Mouse (Mus musculus) liver, embryonic 15.5 days (tissue): ENCODE measurements around the gene Nudt17. TPM values are rescaled to one million over a fixed set of nuclear protein-coding genes. Genes with fewer than 3 reads are reported as not detected.

Experiments used
- ATAC-seq: fragments of 200-750 bp; cut with Nextera tagmentation; 2 replicates; pipeline ENCODE4 v1.8.0; 2017; ENCODE audit warnings: moderate number of reproducible peaks, mild to moderate bottlenecking, moderate library complexity; ENCODE audit not compliant: insufficient read depth
- H3K27ac ChIP-seq: fragments of 300-500 bp; sonication (generic); replicated peaks from 2 replicates; pipeline ENCODE4 v1.5.1; 2015; ENCODE audit warnings: mild to moderate bottlenecking, inconsistent platforms
- H3K27me3 ChIP-seq: fragments of 300-500 bp; sonication (generic); 2 replicates; pipeline ENCODE4 v1.6.1; 2015; ENCODE audit warnings: mild to moderate bottlenecking, inconsistent platforms
- H3K36me3 ChIP-seq: fragments of 300-500 bp; sonication (generic); replicated peaks from 2 replicates; pipeline ENCODE4 v1.6.1; 2015; ENCODE audit warnings: moderate library complexity, mild to moderate bottlenecking, inconsistent platforms
- H3K4me1 ChIP-seq: fragments of 300-500 bp; sonication (generic); replicated peaks from 2 replicates; pipeline ENCODE4 v1.6.1; 2015; ENCODE audit warnings: inconsistent platforms
- H3K4me2 ChIP-seq: fragments of 300-500 bp; sonication (generic); 2 replicates; pipeline ENCODE4 v1.6.1; 2015; ENCODE audit warnings: moderate library complexity, mild to moderate bottlenecking, inconsistent platforms
- H3K4me3 ChIP-seq: fragments of 300-500 bp; sonication (generic); replicated peaks from 2 replicates; pipeline ENCODE4 v1.5.1; 2015; ENCODE audit warnings: mild to moderate bottlenecking, inconsistent platforms
- H3K9ac ChIP-seq: fragments of 300-500 bp; sonication (generic); 2 replicates; pipeline ENCODE4 v1.6.1; 2015; ENCODE audit warnings: moderate library complexity, mild to moderate bottlenecking, inconsistent platforms
- H3K9me3 ChIP-seq: fragments of 300-500 bp; sonication (generic); replicated peaks from 2 replicates; pipeline ENCODE4 v1.6.1; 2016; ENCODE audit warnings: inconsistent platforms
- WGBS: fragments of 180-500 bp; shearing (Covaris S2); methylation state at CpG from one replicate; pipeline ENCODE4 v1.1.7; 2015; ENCODE audit warnings: mixed read lengths; ENCODE audit not compliant: insufficient replicate concordance; 5-methylcytosine and 5-hydroxymethylcytosine counted together
- polyA plus RNA-seq: library from polyadenylated mRNA; unstranded; fragments of >200 nt; fragmentation: Nextera tagmentation; extraction: Ambion mirVana; gene quantifications from 2 replicates; pipeline ENCODE4 v1.2.1, GENCODE M21; 2015

Gene Nudt17
- polyA plus RNA-seq, 1 experiment from 2014 or later, result 1.0 TPM

DNA sequence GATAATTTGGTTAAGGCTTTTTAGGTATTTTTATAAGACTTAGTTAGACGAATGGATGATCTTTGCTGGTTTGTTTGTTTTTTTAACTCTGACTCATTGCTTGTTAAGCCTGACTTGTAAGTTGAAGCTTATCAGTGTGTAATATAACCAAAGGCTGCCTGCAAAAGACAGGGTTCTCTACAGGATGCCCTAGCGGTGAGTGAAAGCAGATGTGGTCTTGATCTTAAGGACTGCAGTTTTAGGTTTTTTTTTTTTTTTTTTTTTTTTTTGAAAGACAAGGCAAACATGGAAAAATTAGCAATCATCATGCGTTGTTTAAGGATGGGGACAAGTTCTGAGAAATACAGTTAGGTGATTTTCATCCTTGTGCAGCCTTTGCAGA, 21.0 kb upstream of the Nudt17 start:
- H3K4me2 ChIP-seq, result peak overlapping the region; percentile 81; the same call in 1 of the 2 replicates
- ATAC-seq, result no peak
- H3K36me3 ChIP-seq, result no peaks in the 10 kb centered on the region
- no peaks in the 10 kb centered on the region for H3K27me3 ChIP-seq
- H3K9ac ChIP-seq, result no peak overlapping the region
- WGBS, result 39% methylated on average over 3 of the region's 3 CpGs
- H3K4me1 ChIP-seq, result peaks cover 41% of the 10 kb centered on the region
- no peak overlapping the region for H3K27ac ChIP-seq
- peak overlapping the region; percentile 93; the same call in 1 of the 2 replicates for H3K4me3 ChIP-seq
- H3K9me3 ChIP-seq, result no peaks in the 10 kb centered on the region

DNA sequence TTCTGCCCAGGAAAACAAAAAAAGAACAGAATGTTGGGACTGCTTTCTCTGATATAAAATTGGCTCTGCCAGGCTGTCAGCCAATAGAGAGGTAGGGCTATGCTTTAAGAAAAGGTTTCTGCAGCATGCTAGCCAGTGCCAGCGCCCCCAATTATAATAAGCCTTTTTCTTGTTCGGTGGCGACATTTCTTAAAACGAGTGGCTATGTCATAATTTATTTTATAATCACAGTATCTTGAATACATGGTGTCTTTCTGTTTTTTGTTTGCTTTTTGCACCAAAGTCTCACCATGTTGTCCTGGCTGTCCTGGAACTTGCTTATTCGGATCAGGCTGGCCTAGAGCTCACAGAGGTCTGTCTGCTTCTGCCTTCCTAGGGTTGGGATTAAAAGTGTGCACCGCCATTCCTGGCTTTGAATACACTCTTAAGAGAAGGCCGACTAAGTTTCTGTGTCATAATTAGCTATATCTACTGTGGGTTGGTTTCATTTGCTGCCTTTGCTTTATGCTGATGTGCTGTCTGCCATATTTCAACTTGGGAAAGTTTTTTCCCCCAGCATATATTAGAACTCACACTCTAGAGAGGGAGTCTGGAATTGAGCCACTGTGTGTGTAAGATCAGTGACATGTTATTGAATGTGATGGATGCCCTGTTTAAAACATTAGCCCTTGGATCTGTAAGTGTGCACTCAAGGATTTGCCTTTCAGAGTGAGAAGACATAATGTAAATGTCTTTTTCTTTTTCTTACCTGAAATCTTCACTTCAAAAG, 20.5 kb upstream of the Nudt17 start:
- Histone ChIP-seq H3K9ac (peak overlapping the region; percentile 94), H3K36me3 (peaks cover under 1% of the 10 kb centered on the region), H3K4me3 (peak overlapping the region; percentile 93), H3K4me1 (peaks cover 36% of the 10 kb centered on the region), H3K4me2 (peak overlapping the region; percentile 81), H3K27me3 (no peaks in the 10 kb centered on the region), H3K9me3 (no peaks in the 10 kb centered on the region), H3K27ac (peak overlapping the region; percentile 88)
- ATAC-seq, result no peak
- WGBS, result 54% methylated on average over 7 of the region's 7 CpGs

DNA sequence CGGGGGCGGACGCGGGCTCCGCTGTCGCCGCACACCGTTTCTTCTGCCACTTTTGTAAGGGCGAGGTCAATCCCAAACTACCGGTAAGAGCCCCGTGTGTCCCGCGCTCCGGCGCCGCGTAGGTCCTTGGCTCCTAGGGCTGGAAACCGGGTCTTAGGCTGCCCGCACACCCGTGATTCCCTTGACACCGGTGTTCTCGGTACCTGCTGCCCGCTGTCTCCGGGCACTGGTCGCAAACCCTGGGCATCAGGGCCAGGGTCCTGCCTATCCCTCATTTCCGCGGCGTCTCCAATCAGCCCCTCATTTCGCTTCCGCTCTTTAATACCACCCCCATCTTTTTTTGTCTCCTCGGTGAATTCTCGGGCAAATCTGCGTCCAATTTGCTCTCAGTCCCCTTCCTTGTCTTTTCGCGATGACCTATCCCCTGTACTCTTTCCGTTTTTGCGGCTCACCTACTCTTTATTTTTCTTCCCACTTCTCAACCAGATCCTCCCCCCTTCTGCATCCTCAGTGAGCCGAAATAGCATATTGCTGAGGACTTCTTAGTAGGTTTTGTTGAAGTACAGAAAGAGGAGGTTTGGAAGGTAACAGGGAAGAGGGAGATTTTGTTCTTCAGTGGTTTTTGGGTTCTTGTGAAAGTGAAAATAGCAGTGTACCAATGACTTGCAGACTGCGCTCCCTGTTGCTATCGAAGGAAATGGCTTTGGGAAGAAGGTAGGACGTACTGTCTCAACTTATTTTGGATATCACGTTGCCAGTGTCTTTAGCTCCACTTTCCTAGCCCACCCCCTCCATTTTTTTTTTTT, 19.7 kb upstream of the Nudt17 start:
- H3K27me3 ChIP-seq, result no peaks in the 10 kb centered on the region
- H3K27ac ChIP-seq, result peak overlapping the region; percentile 88
- H3K4me2 ChIP-seq, result peak overlapping the region; percentile 81
- H3K36me3 ChIP-seq, result peaks cover 9% of the 10 kb centered on the region
- ATAC-seq, result peak; percentile 35; the same call in 1 of the 2 replicates
- WGBS, result under 1% methylated on average over 42 of the region's 42 CpGs
- H3K4me1 ChIP-seq, result peaks cover 39% of the 10 kb centered on the region
- peak overlapping the region; percentile 93 for H3K4me3 ChIP-seq
- H3K9ac ChIP-seq, result peak overlapping the region; percentile 94
- H3K9me3 ChIP-seq, result no peaks in the 10 kb centered on the region

DNA sequence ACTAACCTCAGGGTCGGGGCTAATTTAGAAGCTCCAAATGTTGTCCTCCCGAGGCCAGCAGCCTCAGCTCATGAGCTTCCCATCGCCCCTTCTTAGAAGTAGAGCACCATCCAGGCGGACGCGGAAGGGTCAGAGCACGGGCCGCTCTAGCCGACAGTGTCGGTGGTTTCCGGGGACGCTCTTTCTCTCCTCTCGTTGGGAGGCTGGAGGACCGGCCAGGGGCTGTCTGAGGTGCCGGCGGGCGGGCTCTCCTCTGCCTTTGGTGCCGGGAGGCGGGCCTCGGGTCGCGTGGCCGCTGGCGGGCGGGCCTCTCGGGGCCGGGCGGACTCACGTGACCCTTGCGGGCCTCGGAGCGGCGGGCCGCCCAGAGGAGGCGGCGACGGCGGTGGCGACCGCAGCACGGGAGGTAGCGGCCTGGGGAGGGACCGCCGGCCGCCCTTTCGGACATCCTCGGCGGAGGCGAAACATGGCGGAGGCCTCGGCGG, 19.0 kb upstream of the Nudt17 start, which contains the start of the genes Polr3c and Rnf115:
Gene Polr3c, minus strand, starts transcription at position 286 of the 485 bp plus-strand sequence.
Gene Rnf115, plus strand, starts transcription at position 322 of the 485 bp plus-strand sequence.
- Histone ChIP-seq H3K9me3 (no peaks in the 10 kb centered on the region), H3K4me1 (peaks cover 44% of the 10 kb centered on the region), H3K4me3 (peak within 1 kb of the TSS; percentile 93), H3K9ac (peak within 1 kb of the TSS; percentile 94), H3K27me3 (no peaks in the 10 kb centered on the region), H3K36me3 (peaks cover 15% of the 10 kb centered on the region), H3K4me2 (peak within 1 kb of the TSS; percentile 81), H3K27ac (peak within 1 kb of the TSS; percentile 88)
- ATAC-seq, result peak; percentile 98
- 0% methylated on average over 52 of the region's 52 CpGs for WGBS

DNA sequence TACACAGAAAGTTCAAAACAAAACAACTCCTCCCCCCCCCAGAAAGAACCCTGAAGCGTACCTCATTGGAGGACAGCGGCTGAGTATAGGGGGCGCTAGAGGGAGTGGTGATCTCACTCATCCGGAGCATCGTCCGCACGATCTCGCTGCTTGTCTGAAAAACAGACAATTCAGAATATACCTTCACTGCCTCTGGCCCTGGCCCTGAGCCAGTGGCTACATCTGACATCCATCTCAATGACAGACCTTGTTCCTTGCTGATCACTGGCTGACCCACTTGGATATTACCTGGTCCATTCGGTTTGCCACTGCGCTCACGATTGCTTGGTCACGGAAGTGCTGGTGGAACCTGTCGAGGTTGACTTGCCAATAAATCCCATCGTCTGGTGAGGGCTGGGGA, 10.8 kb upstream of the Nudt17 start:
- H3K4me3 ChIP-seq, result no peak overlapping the region
- H3K27me3 ChIP-seq, result no peaks in the 10 kb centered on the region
- no peak overlapping the region for H3K9ac ChIP-seq
- peaks cover 78% of the 10 kb centered on the region for H3K36me3 ChIP-seq
- H3K9me3 ChIP-seq, result no peaks in the 10 kb centered on the region
- no peak overlapping the region for H3K4me2 ChIP-seq
- peaks cover 19% of the 10 kb centered on the region for H3K4me1 ChIP-seq
- no peak overlapping the region for H3K27ac ChIP-seq
- no peak for ATAC-seq
- 58% methylated on average over 14 of the region's 14 CpGs for WGBS

DNA sequence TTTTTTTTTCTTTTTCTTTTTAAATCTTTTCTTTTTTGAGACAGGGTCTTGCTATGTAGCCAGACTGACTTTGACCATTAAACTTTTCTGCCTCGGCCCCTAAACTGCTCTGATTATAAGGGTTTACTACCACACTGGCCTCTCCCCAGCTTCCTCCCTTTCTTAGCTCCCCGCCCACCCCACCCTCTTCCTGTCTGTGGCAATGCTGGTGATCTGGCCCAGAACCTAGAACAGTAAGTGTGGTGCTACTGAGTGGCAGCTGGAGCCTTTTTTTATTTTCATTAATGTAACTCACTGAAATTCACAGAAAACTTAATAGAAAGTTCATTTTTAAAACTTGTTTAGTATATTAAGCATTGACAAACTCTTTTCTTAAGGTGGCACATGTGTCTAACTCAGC, 7.5 kb upstream of the Nudt17 start:
- 28% methylated on average over 2 of the region's 2 CpGs for WGBS
- Histone ChIP-seq H3K9me3 (no peaks in the 10 kb centered on the region), H3K36me3 (peaks cover 80% of the 10 kb centered on the region), H3K4me3 (no peak overlapping the region), H3K4me2 (no peak overlapping the region), H3K27ac (peak overlapping the region; percentile 53; the same call in 1 of the 2 replicates), H3K27me3 (no peaks in the 10 kb centered on the region), H3K9ac (no peak overlapping the region), H3K4me1 (peaks cover 5% of the 10 kb centered on the region; the same call in 1 of the 2 replicates)
- ATAC-seq, result no peak

DNA sequence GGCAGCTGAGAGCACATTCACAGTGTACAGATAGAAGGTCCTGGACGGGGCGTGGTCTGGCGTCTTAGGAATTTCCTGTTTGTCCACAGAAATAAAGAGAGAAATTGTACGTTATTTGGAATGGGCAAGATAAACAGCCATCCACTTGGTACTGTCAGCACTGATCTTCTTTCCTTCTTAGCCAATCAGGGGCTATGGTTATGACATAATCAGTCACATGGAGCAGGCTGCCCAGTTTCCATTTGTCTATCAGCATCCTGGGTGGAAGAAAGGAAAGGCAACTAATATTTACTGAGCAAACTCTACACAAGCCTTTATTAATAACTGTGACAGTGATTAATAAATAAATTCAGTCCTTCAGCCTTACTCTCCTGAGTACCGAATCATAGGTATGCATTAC, 5.9 kb upstream of the Nudt17 start:
- ATAC-seq, result no peak
- Histone ChIP-seq H3K4me3 (no peak overlapping the region), H3K27ac (no peak overlapping the region), H3K9ac (no peak overlapping the region), H3K36me3 (peaks cover 84% of the 10 kb centered on the region), H3K27me3 (no peaks in the 10 kb centered on the region), H3K4me2 (no peak overlapping the region), H3K4me1 (peaks cover 5% of the 10 kb centered on the region; the same call in 1 of the 2 replicates), H3K9me3 (no peaks in the 10 kb centered on the region)
- WGBS, result 71% methylated on average over 5 of the region's 5 CpGs

DNA sequence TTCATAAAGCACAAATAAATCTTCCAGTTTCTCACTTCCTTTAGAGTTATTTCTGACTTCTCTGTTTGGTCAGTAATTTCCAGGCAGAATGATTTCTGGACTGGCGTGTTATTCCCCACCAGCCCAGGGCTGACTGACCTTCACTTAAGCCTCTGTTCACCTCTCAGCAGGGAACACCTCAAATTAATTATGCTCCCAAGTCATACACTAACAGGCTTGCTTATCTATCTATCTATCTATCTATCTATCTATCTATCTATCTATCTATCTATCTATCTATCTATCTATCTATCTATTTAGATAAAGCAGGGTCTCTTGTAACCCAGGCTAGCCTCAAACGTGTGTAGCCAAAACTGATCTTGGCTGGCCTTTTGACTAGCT, 312 bp upstream of the Nudt17 start:
- ATAC-seq, result no peak
- peaks cover 8% of the 10 kb centered on the region for H3K4me1 ChIP-seq
- peaks cover 51% of the 10 kb centered on the region for H3K36me3 ChIP-seq
- H3K4me2 ChIP-seq, result peak overlapping the region; percentile 78
- WGBS, result 54% methylated on average over 2 of the region's 2 CpGs
- H3K4me3 ChIP-seq, result no peak overlapping the region
- H3K27me3 ChIP-seq, result peaks cover 19% of the 10 kb centered on the region
- no peaks in the 10 kb centered on the region for H3K9me3 ChIP-seq
- no peak overlapping the region for H3K27ac ChIP-seq
- no peak overlapping the region; the same call in 1 of the 2 replicates for H3K9ac ChIP-seq

DNA sequence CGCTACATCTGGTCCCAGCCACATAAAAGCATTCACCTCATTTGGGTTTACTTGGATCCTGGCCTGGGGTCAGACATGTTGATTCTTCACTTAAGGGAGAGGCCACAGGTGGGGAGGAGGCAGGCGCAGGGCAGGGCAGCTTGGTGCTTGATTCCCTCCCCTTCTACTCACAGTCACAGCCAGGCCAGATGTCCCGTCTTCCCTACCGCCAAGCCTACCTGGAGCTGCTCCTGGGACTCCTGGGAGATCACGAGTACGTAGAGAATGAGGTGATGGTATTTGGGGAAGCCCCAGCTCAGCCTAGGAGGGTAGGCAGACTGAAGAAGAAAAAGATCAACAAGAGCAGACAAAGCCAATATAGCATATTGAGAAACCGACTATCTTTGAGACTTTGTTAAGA, 1.4 kb downstream of the Nudt17 start:
- peaks cover 43% of the 10 kb centered on the region for H3K36me3 ChIP-seq
- H3K9ac ChIP-seq, result no peak overlapping the region
- H3K4me3 ChIP-seq, result no peak overlapping the region
- peaks cover 19% of the 10 kb centered on the region for H3K27me3 ChIP-seq
- H3K4me1 ChIP-seq, result peaks cover 8% of the 10 kb centered on the region
- no peak for ATAC-seq
- no peak overlapping the region for H3K27ac ChIP-seq
- no peaks in the 10 kb centered on the region for H3K9me3 ChIP-seq
- WGBS, result 68% methylated on average over 7 of the region's 7 CpGs
- H3K4me2 ChIP-seq, result no peak overlapping the region

DNA sequence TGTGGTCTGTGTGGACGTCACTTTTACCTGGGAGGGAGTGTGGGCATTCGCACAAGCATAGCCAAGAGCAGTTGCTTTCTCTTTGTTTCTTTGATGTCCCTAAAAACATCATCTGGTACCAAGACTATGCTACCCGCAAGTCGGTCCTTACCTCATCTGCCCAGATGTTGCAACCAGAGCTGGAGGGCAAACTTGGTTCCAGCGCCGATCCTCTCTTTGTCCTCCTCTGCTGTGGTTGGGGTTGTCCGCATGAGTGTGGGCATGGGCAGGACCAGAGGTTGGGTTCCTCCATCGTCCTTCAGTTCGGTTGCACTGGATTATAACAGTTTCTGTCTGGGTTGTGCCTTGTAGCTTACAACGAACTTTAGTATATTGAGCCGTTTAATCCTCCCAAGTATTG, 2.1 kb downstream of the Nudt17 start:
- no peaks in the 10 kb centered on the region for H3K9me3 ChIP-seq
- no peak overlapping the region for H3K4me3 ChIP-seq
- no peak for ATAC-seq
- peaks cover 43% of the 10 kb centered on the region for H3K36me3 ChIP-seq
- 73% methylated on average over 11 of the region's 11 CpGs for WGBS
- no peak overlapping the region for H3K9ac ChIP-seq
- peaks cover 19% of the 10 kb centered on the region for H3K27me3 ChIP-seq
- no peak overlapping the region for H3K27ac ChIP-seq
- no peak overlapping the region for H3K4me2 ChIP-seq
- peaks cover 8% of the 10 kb centered on the region for H3K4me1 ChIP-seq

DNA sequence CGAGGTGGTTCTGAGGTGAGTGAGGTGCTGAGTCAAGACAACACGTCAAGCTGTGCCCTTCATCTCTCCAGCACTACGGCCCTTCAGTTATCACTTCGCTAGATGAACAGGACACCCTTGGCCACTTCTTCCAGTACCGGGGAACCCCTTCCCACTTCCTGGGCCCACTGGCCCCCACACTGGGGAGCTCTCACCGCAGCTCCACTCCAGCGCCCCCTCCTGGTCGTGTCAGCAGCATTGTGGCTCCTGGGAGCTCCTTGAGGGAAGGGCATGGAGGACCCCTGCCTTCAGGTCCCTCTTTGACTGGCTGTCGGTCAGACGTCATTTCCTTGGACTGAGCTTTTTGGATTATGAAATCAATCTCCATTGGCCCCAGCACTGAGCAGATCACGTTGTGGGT, 3.6 kb downstream of the Nudt17 start:
- peaks cover 19% of the 10 kb centered on the region for H3K27me3 ChIP-seq
- H3K4me1 ChIP-seq, result peaks cover 8% of the 10 kb centered on the region
- no peak overlapping the region for H3K4me2 ChIP-seq
- H3K9me3 ChIP-seq, result no peaks in the 10 kb centered on the region
- no peak for ATAC-seq
- no peak overlapping the region for H3K9ac ChIP-seq
- H3K27ac ChIP-seq, result no peak overlapping the region
- no peak overlapping the region for H3K4me3 ChIP-seq
- H3K36me3 ChIP-seq, result peaks cover 33% of the 10 kb centered on the region
- WGBS, result 49% methylated on average over 11 of the region's 11 CpGs
